Mouse (Mus musculus): ENCODE measurements around the gene Rgs8. TPM values are rescaled to one million over a fixed set of nuclear protein-coding genes. Genes with fewer than 3 reads are reported as not detected.
A peak's percentile ranks its signal among the peaks of the same experiment; 100 is the strongest.

The Rgs8 gene
- total RNA-seq (2021): not detected
- long read RNA-seq, experiment 1: 0 reads
- long read RNA-seq, experiment 2: 0 reads

GRCm38 (mm10) chr1:153652938-153653623 lies at the start of gene Rgs8:
Rgs8 (plus strand) TSS chr1:153653025.
- DNase-seq: no peak

- DNase-seq: no peak
These were observed 35.4 kb upstream of the Rgs8 start for GRCm38 (mm10) chr1:153617340-153617830.

GRCm38 (mm10) chr1:153623036-153623435 lies 29.8 kb upstream of the Rgs8 start:
- no peak for DNase-seq

GRCm38 (mm10) chr1:153632686-153633085 lies 20.1 kb upstream of the Rgs8 start:
- no peak for DNase-seq

- peak in 1 of 2 experiments; percentile 6 for DNase-seq
These were observed 17.8 kb upstream of the Rgs8 start for GRCm38 (mm10) chr1:153635056-153635455.

- peak; percentile 80 to 85 for DNase-seq
These were observed 17.3 kb upstream of the Rgs8 start for GRCm38 (mm10) chr1:153635521-153635920.

- no peak for DNase-seq
These were observed 16.0 kb upstream of the Rgs8 start for GRCm38 (mm10) chr1:153636821-153637220.

GRCm38 (mm10) chr1:153641492-153641939 lies 11.3 kb upstream of the Rgs8 start:
- peak; percentile 52 to 59 for DNase-seq

GRCm38 (mm10) chr1:153641940-153642501 lies 10.8 kb upstream of the Rgs8 start:
- DNase-seq: peak; percentile 81 to 83

GRCm38 (mm10) chr1:153653674-153654073 lies 849 bp downstream of the Rgs8 start:
- DNase-seq: no peak

GRCm38 (mm10) chr1:153659666-153660065 lies 6.8 kb downstream of the Rgs8 start:
- no peak for DNase-seq

- no peak for DNase-seq
These were observed 8.3 kb downstream of the Rgs8 start for GRCm38 (mm10) chr1:153660982-153661688.

GRCm38 (mm10) chr1:153661689-153662002 lies 8.8 kb downstream of the Rgs8 start:
- DNase-seq: peak; percentile 16 to 18

GRCm38 (mm10) chr1:153662362-153662761 lies 9.5 kb downstream of the Rgs8 start:
- DNase-seq: no peak

- no peak for DNase-seq
These were observed 12.4 kb downstream of the Rgs8 start for GRCm38 (mm10) chr1:153665066-153665715.

- no peak for DNase-seq
These were observed 13.4 kb downstream of the Rgs8 start for GRCm38 (mm10) chr1:153666236-153666635.

- no peak for DNase-seq
These were observed 14.5 kb downstream of the Rgs8 start for GRCm38 (mm10) chr1:153667244-153667727.

- DNase-seq: no peak
These were observed 15.0 kb downstream of the Rgs8 start for GRCm38 (mm10) chr1:153667781-153668180.

- DNase-seq: peak; percentile 5 to 13
These were observed 16.3 kb downstream of the Rgs8 start for GRCm38 (mm10) chr1:153669086-153669485.

GRCm38 (mm10) chr1:153669728-153670127 lies 16.9 kb downstream of the Rgs8 start:
- no peak for DNase-seq

- DNase-seq: no peak
These were observed 18.5 kb downstream of the Rgs8 start for GRCm38 (mm10) chr1:153671352-153671751.

GRCm38 (mm10) chr1:153672698-153673097 lies 19.9 kb downstream of the Rgs8 start:
- no peak for DNase-seq
